Mouse (Mus musculus): ENCODE data around the gene Cwc27. TPM values are rescaled to one million over a fixed set of nuclear protein-coding genes. Genes with fewer than 3 reads are reported as not detected.
A peak's percentile ranks its signal among the peaks of the same experiment; 100 is the strongest.

Cwc27 gene
- polyA plus RNA-seq, 1 experiment from 2014 or later = 7.0 TPM

GRCm38 (mm10) chr13:104644185-104644584, 172.8 kb downstream of the Cwc27 start:
- no peaks in the 10 kb centered on the region for H3K27me3 ChIP-seq (ENCODE audit: control insufficient read depth, insufficient read depth, low read depth, low read length)
- no peaks in the 10 kb centered on the region for H3K36me3 ChIP-seq (ENCODE audit: control insufficient read depth, insufficient read depth)
- ATAC-seq (ENCODE audit: low read depth) = no peak
- H3K4me3 ChIP-seq (ENCODE audit: low read depth, low read length) = no peak overlapping the region
- H3K9ac ChIP-seq (ENCODE audit: low read depth, low read length) = no peak overlapping the region
- no peaks in the 10 kb centered on the region for H3K9me3 ChIP-seq (replicated peaks; ENCODE audit: control insufficient read depth, low read length)
- no peaks in the 10 kb centered on the region; the same call in 1 of the 2 replicates for H3K4me1 ChIP-seq (ENCODE audit: control insufficient read depth, low read depth, low read length)
- H3K27ac ChIP-seq (ENCODE audit: low read length) = no peak overlapping the region
- WGBS (ENCODE audit: insufficient replicate concordance) = 62% methylated on average over 1 of the region's 1 CpGs
- H3K4me2 ChIP-seq (ENCODE audit: low read depth, low read length) = no peak overlapping the region

GRCm38 (mm10) chr13:104640694-104641454, 176.1 kb downstream of the Cwc27 start:
- H3K9ac ChIP-seq (ENCODE audit: low read depth, low read length) = no peak overlapping the region
- no peak overlapping the region for H3K4me2 ChIP-seq (ENCODE audit: low read depth, low read length)
- H3K36me3 ChIP-seq (ENCODE audit: control insufficient read depth, insufficient read depth) = no peaks in the 10 kb centered on the region
- H3K4me3 ChIP-seq (ENCODE audit: low read depth, low read length) = no peak overlapping the region
- peak; percentile 80 for ATAC-seq (ENCODE audit: low read depth)
- H3K27me3 ChIP-seq (ENCODE audit: control insufficient read depth, insufficient read depth, low read depth, low read length) = no peaks in the 10 kb centered on the region
- H3K9me3 ChIP-seq (replicated peaks; ENCODE audit: control insufficient read depth, low read length) = no peaks in the 10 kb centered on the region
- H3K4me1 ChIP-seq (ENCODE audit: control insufficient read depth, low read depth, low read length) = no peaks in the 10 kb centered on the region; the same call in 1 of the 2 replicates
- WGBS (ENCODE audit: insufficient replicate concordance) = 72% methylated on average over 5 of the region's 5 CpGs
- peak overlapping the region; percentile 92 for H3K27ac ChIP-seq (ENCODE audit: low read length)

- WGBS (ENCODE audit: insufficient replicate concordance) = 56% methylated on average over 3 of the region's 3 CpGs
- Histone ChIP-seq H3K4me2 (ENCODE audit: low read depth, low read length) (no peak overlapping the region), H3K9me3 (replicated peaks; ENCODE audit: control insufficient read depth, low read length) (no peaks in the 10 kb centered on the region), H3K36me3 (ENCODE audit: control insufficient read depth, insufficient read depth) (no peaks in the 10 kb centered on the region), H3K4me3 (ENCODE audit: low read depth, low read length) (no peak overlapping the region), H3K27me3 (ENCODE audit: control insufficient read depth, insufficient read depth, low read depth, low read length) (no peaks in the 10 kb centered on the region), H3K4me1 (ENCODE audit: control insufficient read depth, low read depth, low read length) (no peaks in the 10 kb centered on the region; the same call in 1 of the 2 replicates), H3K27ac (ENCODE audit: low read length) (peak overlapping the region; percentile 66), H3K9ac (ENCODE audit: low read depth, low read length) (no peak overlapping the region)
- ATAC-seq (ENCODE audit: low read depth) = peak; percentile 67
Observed at GRCm38 (mm10) chr13:104638988-104639387, 178.0 kb downstream of the Cwc27 start.

GRCm38 (mm10) chr13:104635965-104636462, 180.9 kb downstream of the Cwc27 start:
- WGBS (ENCODE audit: insufficient replicate concordance) = 57% methylated on average over 6 of the region's 6 CpGs
- H3K36me3 ChIP-seq (ENCODE audit: control insufficient read depth, insufficient read depth) = no peaks in the 10 kb centered on the region
- peak; percentile 64 for ATAC-seq (ENCODE audit: low read depth)
- no peak overlapping the region for H3K9ac ChIP-seq (ENCODE audit: low read depth, low read length)
- H3K4me3 ChIP-seq (ENCODE audit: low read depth, low read length) = no peak overlapping the region
- H3K27ac ChIP-seq (ENCODE audit: low read length) = peak overlapping the region; percentile 51
- H3K4me2 ChIP-seq (ENCODE audit: low read depth, low read length) = no peak overlapping the region
- H3K9me3 ChIP-seq (replicated peaks; ENCODE audit: control insufficient read depth, low read length) = no peaks in the 10 kb centered on the region
- H3K27me3 ChIP-seq (ENCODE audit: control insufficient read depth, insufficient read depth, low read depth, low read length) = no peaks in the 10 kb centered on the region
- no peaks in the 10 kb centered on the region; the same call in 1 of the 2 replicates for H3K4me1 ChIP-seq (ENCODE audit: control insufficient read depth, low read depth, low read length)

DNA sequence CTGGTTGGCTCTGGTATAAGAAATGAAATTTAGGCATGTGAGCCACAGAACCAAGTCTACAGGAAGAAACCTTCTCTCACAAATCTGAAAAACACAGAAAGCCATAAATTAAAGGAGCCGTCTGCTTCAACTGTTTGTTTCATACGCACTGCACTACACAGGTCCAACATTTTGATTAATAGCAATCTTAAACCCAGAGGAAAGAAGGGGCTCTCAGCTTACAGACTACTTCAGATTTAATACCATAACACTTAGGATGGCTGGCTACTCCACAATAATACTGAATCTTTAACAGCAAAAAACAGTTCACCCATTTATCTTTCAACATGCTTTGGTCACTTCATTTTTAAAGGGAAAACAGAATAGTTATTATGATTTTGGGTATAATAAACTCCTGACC, 182.2 kb downstream of the Cwc27 start:
- no peaks in the 10 kb centered on the region for H3K9me3 ChIP-seq (replicated peaks; ENCODE audit: control insufficient read depth, low read length)
- 66% methylated on average over 2 of the region's 2 CpGs for WGBS (ENCODE audit: insufficient replicate concordance)
- no peak for ATAC-seq (ENCODE audit: low read depth)

DNA sequence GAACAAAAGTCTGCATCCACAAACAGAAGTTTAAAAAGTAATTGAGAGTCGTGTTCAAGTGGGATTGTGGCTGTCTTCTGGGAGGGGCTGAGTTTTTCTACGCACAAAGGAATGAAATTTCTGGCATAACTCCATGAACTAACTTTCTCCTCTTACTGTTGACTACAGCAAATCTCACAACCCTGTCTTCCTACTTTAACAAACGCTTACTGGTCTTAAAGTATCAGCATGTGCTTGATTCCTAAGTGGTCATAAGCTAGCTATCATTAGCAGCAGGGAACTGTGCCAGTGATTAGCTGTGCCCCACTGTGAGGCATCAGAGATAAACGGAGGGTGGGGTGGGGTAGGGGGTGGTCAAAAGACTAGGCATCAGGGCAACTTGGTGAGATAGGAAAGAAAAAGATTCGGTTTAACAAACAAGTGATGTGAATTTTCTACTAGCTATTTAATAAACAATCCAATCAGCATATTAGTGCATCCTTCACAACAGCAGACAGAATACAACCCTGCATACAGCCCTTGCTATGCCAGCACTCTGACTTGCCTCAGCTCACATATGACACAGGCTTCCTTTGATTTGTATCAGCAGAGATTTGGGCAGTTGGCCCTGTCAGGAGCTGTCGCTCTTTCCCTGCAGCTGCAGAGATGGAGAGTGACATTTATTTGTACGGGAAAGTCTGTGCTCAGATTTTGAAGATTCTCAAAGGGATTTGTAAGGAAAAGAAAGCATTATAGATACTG, 184.3 kb downstream of the Cwc27 start:
- 39% methylated on average over 7 of the region's 7 CpGs for WGBS (ENCODE audit: insufficient replicate concordance)
- no peak for ATAC-seq (ENCODE audit: low read depth)
- no peak overlapping the region for H3K27ac ChIP-seq (ENCODE audit: low read length)

More for the DNA sequence above, 182.2 kb downstream of the Cwc27 start:
- Histone ChIP-seq H3K4me1 (ENCODE audit: control insufficient read depth, low read depth, low read length) (no peaks in the 10 kb centered on the region; the same call in 1 of the 2 replicates), H3K27me3 (ENCODE audit: control insufficient read depth, insufficient read depth, low read depth, low read length) (no peaks in the 10 kb centered on the region), H3K36me3 (ENCODE audit: control insufficient read depth, insufficient read depth) (no peaks in the 10 kb centered on the region), H3K4me2 (ENCODE audit: low read depth, low read length) (no peak overlapping the region), H3K4me3 (ENCODE audit: low read depth, low read length) (no peak overlapping the region), H3K9ac (ENCODE audit: low read depth, low read length) (no peak overlapping the region), H3K27ac (ENCODE audit: low read length) (no peak overlapping the region)

GRCm38 (mm10) chr13:104631621-104632205, 185.2 kb downstream of the Cwc27 start:
- Histone ChIP-seq H3K36me3 (ENCODE audit: control insufficient read depth, insufficient read depth) (no peaks in the 10 kb centered on the region), H3K9me3 (replicated peaks; ENCODE audit: control insufficient read depth, low read length) (no peaks in the 10 kb centered on the region), H3K4me3 (ENCODE audit: low read depth, low read length) (no peak overlapping the region), H3K4me2 (ENCODE audit: low read depth, low read length) (no peak overlapping the region), H3K27me3 (ENCODE audit: control insufficient read depth, insufficient read depth, low read depth, low read length) (no peaks in the 10 kb centered on the region), H3K27ac (ENCODE audit: low read length) (no peak overlapping the region), H3K4me1 (ENCODE audit: control insufficient read depth, low read depth, low read length) (peaks cover 4% of the 10 kb centered on the region; the same call in 1 of the 2 replicates), H3K9ac (ENCODE audit: low read depth, low read length) (no peak overlapping the region)
- ATAC-seq (ENCODE audit: low read depth) = no peak
- 76% methylated on average over 7 of the region's 7 CpGs for WGBS (ENCODE audit: insufficient replicate concordance)

More for the DNA sequence above, 184.3 kb downstream of the Cwc27 start:
- Histone ChIP-seq H3K9ac (ENCODE audit: low read depth, low read length) (no peak overlapping the region), H3K36me3 (ENCODE audit: control insufficient read depth, insufficient read depth) (no peaks in the 10 kb centered on the region), H3K4me3 (ENCODE audit: low read depth, low read length) (no peak overlapping the region), H3K9me3 (replicated peaks; ENCODE audit: control insufficient read depth, low read length) (no peaks in the 10 kb centered on the region), H3K4me2 (ENCODE audit: low read depth, low read length) (no peak overlapping the region), H3K4me1 (ENCODE audit: control insufficient read depth, low read depth, low read length) (peaks cover 4% of the 10 kb centered on the region; the same call in 1 of the 2 replicates), H3K27me3 (ENCODE audit: control insufficient read depth, insufficient read depth, low read depth, low read length) (no peaks in the 10 kb centered on the region)

DNA sequence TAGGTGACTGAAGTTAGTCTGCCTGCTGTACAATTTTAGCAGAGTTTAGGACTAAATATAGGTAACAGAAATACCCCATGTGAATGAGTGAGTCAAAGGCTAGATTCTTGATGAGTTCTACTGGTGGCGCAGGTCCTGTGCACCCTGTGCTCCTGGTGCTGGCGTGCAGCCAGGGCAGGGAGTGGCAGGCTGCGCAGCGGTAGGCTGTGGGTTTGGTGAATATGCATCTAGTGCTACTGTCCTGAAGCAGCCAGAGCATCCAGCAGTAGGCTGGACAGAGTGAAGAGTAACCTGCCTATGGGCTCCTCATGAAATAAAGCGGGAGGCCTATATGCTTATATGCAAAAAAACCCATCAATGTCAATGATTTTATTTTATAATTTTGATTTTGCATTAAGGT, 186.1 kb downstream of the Cwc27 start:
- H3K27ac ChIP-seq (ENCODE audit: low read length) = no peak overlapping the region
- H3K9me3 ChIP-seq (replicated peaks; ENCODE audit: control insufficient read depth, low read length) = no peaks in the 10 kb centered on the region
- no peaks in the 10 kb centered on the region for H3K36me3 ChIP-seq (ENCODE audit: control insufficient read depth, insufficient read depth)
- peaks cover 4% of the 10 kb centered on the region; the same call in 1 of the 2 replicates for H3K4me1 ChIP-seq (ENCODE audit: control insufficient read depth, low read depth, low read length)
- no peak overlapping the region for H3K4me3 ChIP-seq (ENCODE audit: low read depth, low read length)
- H3K4me2 ChIP-seq (ENCODE audit: low read depth, low read length) = no peak overlapping the region
- H3K27me3 ChIP-seq (ENCODE audit: control insufficient read depth, insufficient read depth, low read depth, low read length) = no peaks in the 10 kb centered on the region
- WGBS (ENCODE audit: insufficient replicate concordance) = 63% methylated on average over 5 of the region's 5 CpGs
- no peak for ATAC-seq (ENCODE audit: low read depth)
- H3K9ac ChIP-seq (ENCODE audit: low read depth, low read length) = no peak overlapping the region
